Mouse (Mus musculus) kidney, postnatal 36 days (tissue): ENCODE measurements at regions not wholly inside any gene's neighbourhood (a gene's known extent, or its start where the extent isn't known, plus 50 kb on each side); places are given as distances from the start of the nearest gene placed in this dataset.
A peak's percentile ranks its signal among the peaks of the same experiment; 100 is the strongest.

ENCODE experiments used
- DNase-seq, 2 experiments: peaks; one replicate each; pipeline ENCODE4 v3.0.0; 2021 to 2022; ENCODE audit warnings: mixed read lengths in 2 of 2

GRCm38 (mm10) chr4:81216123-81216522 is 226.5 kb downstream of the Mpdz start:
- no peak for DNase-seq

GRCm38 (mm10) chr4:81217979-81218378 is 224.6 kb downstream of the Mpdz start:
- peak; percentile 6 for DNase-seq

- DNase-seq: no peak
Observed at GRCm38 (mm10) chr4:81222034-81222433, 220.6 kb downstream of the Mpdz start.

GRCm38 (mm10) chr4:81222468-81223175 is 220.0 kb downstream of the Mpdz start:
- DNase-seq: peak; percentile 19 to 24
